Mouse (Mus musculus): ENCODE data around the gene Trmt112.

Gene Trmt112

DNA sequence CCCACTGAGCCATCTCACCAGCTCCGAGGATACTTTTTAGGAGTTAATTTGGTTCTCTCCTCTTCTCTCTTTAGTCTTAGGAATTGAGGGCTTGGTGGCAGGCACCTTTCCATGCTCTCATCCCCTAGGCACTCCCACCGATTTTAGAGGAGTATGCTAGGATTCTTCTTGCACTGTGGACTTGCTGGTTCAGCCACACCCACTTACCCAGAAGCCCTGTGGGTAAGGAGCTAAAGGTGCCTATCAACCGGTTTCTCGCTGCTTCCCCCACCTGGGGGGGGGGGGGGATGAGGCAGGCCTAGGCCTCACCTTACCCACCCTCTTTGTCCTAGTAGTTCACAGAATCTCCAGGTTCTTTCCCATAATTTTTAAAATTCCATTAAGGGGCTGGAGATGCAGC is 38.2 kb downstream of the Trmt112 start:
- DNase-seq (ENCODE audit: low read depth, low spot score): no peak

DNA sequence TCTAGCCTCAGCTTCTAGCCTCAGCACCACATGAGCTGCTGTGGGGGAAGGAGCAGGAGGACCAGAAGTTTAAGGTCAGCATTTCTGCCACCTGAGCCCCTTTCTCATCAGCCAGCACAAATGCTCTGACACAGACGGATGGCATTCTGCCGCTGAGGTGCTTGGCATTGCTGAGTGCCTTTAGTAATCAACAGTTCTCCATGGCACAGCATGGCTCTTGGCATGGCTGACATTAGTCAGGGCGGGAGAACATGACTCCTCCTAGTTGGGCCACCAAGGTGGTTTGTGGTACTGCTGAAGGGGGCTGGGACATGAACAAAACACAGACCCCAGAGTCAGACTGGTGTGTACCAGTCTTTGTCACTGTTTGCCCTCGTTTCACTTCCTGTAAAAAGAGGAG is 38.7 kb downstream of the Trmt112 start:
- DNase-seq (ENCODE audit: low read depth, low spot score): no peak

DNA sequence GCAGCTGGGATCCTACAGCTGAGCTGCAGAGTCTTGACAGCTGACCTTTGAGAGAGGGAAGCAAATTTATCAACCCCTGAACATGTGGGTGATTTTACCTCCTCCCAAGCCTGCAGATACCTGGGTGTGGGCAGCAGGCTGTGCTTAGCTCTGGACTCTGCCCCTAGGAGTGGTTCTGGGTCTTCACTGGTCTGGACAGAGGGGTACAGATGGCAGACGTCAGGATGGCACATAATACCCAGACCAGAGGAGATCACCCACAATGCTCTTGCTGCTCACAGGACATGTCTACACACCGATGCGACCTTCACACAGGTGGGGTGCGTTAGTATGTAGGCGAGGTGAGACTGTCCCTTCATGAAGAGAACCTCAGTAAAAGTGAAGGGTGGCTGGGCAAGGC is 40.0 kb downstream of the Trmt112 start:
- DNase-seq (ENCODE audit: low read depth, low spot score): no peak

DNA sequence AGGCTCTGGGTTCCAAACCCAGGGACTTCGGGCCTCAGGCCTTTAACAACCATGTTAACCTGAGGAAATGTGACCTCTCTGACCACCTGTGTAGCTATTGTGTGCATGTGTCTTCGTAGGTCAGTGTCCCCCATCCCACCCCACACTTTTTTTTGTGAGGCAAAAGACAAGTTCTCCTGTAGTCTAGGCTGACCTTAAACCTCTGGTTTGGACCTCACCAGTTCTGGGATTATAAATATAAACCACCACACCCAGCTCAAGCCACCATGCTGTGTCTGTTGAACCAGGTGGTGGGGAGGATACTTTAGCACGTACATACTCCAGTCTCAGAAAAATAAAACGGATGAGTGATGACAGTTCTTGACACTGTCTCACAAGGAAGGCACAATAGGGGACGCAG is 40.5 kb downstream of the Trmt112 start:
- DNase-seq (ENCODE audit: low read depth, low spot score): no peak

DNA sequence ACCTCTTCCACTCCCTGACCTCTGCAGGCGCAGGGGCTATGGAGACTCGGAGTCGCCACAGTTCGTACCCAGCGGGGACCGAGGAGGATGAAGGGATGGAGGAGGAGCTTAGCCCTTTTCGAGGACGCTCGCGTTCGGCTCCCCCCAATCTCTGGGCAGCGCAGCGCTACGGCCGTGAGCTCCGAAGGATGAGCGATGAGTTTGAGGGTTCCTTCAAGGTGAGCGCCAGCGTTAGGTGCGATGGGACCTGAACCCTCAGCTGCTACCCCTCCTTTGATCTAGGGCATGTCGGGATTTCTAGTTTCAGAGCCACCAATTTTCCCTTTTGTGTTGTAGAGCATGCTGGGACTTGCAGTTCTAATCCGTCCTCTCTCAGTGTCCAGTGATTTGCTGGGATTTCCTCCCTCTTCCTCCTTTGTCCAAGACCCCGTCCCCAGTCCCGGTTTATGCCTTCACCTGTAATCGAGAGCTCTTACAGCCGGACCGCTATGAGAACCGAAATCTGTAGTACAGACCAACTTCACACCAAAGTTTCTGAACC is 41.2 kb downstream of the Trmt112 start:
- no peak for DNase-seq (ENCODE audit: low read depth, low spot score)

DNA sequence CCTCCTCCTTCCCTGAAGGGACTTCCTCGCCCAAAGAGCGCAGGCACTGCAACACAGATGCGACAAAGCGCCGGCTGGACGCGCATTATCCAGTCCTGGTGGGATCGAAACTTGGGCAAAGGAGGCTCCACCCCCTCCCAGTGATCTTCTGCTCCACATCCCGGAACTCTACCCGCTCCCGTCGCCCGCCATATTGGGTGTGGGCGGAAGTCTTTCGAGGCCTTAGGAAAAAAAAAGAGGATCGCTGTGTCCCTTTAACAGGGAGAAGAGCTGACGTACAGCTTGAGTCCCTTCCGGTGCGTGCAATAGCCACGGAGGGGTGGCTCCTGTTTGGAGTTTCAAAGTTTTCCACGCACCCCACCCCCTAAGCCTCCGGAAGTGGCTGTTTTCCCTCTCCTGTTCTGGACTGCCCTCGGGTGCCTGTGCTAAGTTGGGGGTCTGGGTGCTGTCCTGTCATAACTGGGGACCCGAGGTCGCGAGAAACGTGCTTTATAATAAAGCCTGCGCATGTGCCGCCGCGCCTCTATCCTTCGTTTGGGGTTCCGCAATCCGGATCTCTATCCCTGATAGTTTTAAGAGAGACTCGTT is 42.0 kb downstream of the Trmt112 start:
- DNase-seq (ENCODE audit: low read depth, low spot score): peak; percentile 83

DNA sequence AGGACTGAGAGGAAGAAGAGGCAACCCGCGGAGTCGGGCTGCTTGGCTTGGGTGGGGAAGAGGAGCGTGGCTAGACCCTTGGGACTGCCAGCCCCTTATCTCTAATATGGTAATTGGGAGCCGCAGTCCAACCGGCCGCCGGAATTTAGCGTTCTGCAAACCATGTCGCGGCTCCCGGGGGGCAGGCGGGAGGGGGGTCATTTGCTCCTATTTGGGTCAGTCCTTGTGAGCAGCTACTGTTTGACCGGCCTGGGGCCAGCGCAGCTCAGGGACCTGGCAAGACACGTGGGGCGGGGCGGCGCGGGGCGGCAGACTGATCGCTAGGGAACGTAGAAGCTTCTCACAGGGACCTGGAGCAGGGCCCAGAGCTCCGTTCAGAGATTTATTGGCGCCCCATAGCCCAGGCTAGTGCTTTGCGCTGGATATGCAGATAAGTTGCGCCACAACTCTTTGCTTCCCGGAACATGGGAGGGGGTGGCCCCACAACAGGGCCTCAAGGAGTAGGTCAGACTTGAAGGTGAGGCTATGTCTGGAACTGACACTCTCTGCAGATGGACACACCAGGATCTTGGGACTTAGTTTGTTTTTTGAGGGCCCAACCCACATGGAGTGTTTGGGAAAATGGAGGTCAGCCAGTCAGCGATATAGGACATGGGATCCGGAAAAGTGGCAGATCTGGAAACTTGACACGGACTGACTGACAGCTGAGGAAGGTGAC is 42.7 kb downstream of the Trmt112 start:
- peak; percentile 26 for DNase-seq (ENCODE audit: low read depth, low spot score)

DNA sequence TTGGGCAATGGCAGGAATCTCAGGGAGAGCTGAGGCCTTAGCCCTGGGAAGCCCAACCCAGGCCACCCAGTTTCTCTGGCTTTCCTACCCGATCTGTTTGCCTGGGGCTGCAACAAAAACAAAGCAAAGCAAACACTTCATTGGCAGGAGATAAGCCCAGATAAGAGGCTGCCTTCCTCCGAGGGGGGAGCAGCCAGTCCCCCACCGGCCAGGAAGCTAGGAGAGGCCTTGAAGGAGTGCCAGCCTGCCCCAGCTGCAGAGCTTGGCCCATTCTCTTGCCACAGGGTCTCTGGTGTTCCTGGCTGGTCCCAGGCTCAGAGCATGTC is 43.2 kb downstream of the Trmt112 start:
- DNase-seq (ENCODE audit: low read depth, low spot score): no peak

DNA sequence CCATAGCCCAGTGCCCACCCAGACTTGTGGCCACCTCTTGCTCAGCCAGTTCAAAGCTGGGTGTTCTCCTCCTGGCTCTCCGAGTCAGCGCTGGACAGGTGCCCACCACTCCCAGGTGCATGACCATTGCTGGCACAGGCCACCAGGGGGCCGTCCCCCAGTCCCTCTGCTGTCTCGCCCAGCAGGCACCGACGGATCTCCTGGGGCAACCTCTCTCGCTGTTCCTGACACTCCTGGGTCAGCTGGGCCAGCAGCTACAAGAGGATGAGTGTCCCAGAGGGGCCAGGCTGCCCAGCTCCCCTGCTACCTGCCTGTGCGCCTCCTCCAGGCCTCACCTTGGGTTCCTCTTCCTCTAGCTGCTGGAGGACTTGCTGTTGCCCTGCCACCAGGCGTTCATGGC is 44.5 kb downstream of the Trmt112 start:
- DNase-seq (ENCODE audit: low read depth, low spot score): no peak

DNA sequence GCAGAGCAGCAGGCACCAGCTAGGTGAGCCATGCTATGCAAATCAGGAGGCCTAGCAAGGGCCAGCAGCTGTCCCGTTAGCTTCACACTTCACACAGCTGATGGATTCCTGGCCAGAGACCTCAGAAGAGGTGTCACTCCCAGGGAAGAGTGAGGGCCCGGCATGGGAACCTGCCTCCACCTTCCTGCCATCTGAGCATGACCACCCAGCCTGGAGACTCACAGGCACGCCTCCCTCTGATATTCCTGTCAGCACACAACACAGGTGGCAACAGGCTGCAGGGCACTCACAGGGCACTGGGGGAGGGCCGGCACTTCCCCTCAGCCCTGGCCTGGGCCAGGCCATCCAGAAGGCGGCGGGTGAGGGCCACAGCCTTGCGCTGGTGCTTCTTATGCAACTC is 45.9 kb downstream of the Trmt112 start:
- DNase-seq (ENCODE audit: low read depth, low spot score): no peak

DNA sequence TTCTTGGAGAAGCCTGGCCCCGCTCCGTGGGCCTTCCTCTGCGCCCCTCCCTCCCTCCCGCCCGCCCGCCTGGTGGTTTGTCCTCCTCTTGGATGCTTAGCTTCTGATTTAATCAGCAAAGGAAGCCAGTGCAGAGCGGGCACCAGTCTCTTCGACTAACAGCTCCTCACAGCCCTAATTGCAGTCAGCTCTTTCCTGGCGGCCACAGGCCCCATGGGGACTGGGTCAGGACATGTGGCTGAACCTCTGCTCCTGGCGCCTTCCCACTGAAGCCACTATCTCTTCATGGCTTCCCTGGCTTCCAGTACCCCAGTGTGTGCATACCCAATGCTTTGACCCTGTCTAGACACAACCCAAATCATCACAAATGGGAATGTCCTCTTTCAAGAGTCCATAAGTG is 47.0 kb downstream of the Trmt112 start:
- no peak for DNase-seq (ENCODE audit: low read depth, low spot score)
